Comparison of ENCODE assay signal across 25 mouse cellular contexts in the genomic region with DNA sequence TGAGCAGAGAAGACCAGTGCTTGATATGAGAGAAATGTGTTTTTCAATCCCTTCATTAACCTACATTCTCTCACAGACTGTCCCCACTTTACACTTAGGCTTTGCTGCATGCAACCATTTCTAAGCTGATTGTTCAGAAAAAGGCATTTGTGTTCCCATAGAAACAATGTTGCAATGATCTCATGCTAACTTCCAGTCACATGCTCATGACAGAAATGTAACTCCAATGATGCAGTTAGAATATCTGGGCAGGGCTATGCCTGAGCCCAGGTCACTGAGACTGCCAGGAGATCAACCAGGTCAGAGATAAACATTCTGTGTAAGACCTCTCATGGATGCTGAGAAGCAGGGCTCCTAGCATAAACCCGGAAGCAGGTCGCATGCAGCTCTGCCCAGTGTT.
"Had no signal": no experiment of that assay in that cellular context is flagged by ENCODE, and none has a peak within 500 bp of the region (broad histone marks: within the 10 kb centered on the region; RNA-seq: fewer than 3 reads in every experiment).

No protein-coding gene starts in this region.

- DNase-seq: gastrocnemius, adult 2 months; gastrocnemius, postnatal 10 days; gastrocnemius, postnatal 25 days; heart, adult 2 months; heart, postnatal 10 days; heart, postnatal 4 days; kidney, adult 18-20 months; kidney, adult 8-10 months; kidney, postnatal 10 days; kidney, postnatal 25 days; kidney, postnatal 4 days had no signal

- H3K36me3 ChIP-seq: heart, embryonic 10.5 days; heart, embryonic 12.5 days; hindbrain, embryonic 10.5 days; hindbrain, embryonic 12.5 days; intestine, embryonic 15.5 days; limb, embryonic 13.5 days; limb, embryonic 15.5 days; liver, embryonic 12.5 days had no signal

- H3K4me2 ChIP-seq: heart, embryonic 12.5 days; hindbrain, embryonic 12.5 days; hindbrain, embryonic 14.5 days; intestine, embryonic 15.5 days; limb, embryonic 13.5 days; limb, embryonic 15.5 days; liver, embryonic 12.5 days had no signal

- H3K27ac ChIP-seq: gastrocnemius, adult 2 months; heart, adult 2 months; heart, embryonic 10.5 days; hindbrain, embryonic 10.5 days; hindbrain, embryonic 12.5 days; hindbrain, embryonic 14.5 days; intestine, embryonic 15.5 days; layer of hippocampus, adult 2 months; left cerebral cortex, adult 2 months; limb, embryonic 13.5 days; limb, embryonic 15.5 days; liver, embryonic 12.5 days; liver, embryonic 14.5 days had no signal

- H3K4me1 ChIP-seq: heart, embryonic 12.5 days; hindbrain, embryonic 10.5 days; hindbrain, embryonic 12.5 days; intestine, embryonic 15.5 days; limb, embryonic 13.5 days; limb, embryonic 15.5 days; liver, embryonic 12.5 days had no signal

- H3K4me3 ChIP-seq: gastrocnemius, adult 2 months; heart, adult 2 months; heart, embryonic 10.5 days; heart, embryonic 12.5 days; hindbrain, embryonic 10.5 days; hindbrain, embryonic 12.5 days; intestine, embryonic 15.5 days; layer of hippocampus, adult 2 months; left cerebral cortex, adult 2 months; limb, embryonic 13.5 days; limb, embryonic 15.5 days; liver, embryonic 12.5 days had no signal

- ATAC-seq: inflammation-experienced regulatory T-cells, adult 6 months; intestine, embryonic 15.5 days; intestine, postnatal 0 days; liver, embryonic 12.5 days had no signal

- H3K9ac ChIP-seq: heart, embryonic 12.5 days; hindbrain, embryonic 12.5 days; hindbrain, embryonic 14.5 days; intestine, embryonic 15.5 days; limb, embryonic 13.5 days; limb, embryonic 15.5 days; liver, embryonic 12.5 days; liver, embryonic 14.5 days had no signal

- H3K9me3 ChIP-seq: heart, embryonic 10.5 days; heart, embryonic 12.5 days; hindbrain, embryonic 10.5 days; hindbrain, embryonic 12.5 days; intestine, embryonic 15.5 days; limb, embryonic 13.5 days; limb, embryonic 15.5 days; liver, embryonic 12.5 days had no signal

- H3K27me3 ChIP-seq: heart, embryonic 12.5 days; hindbrain, embryonic 12.5 days; intestine, embryonic 15.5 days; limb, embryonic 13.5 days; limb, embryonic 15.5 days; liver, embryonic 12.5 days had no signal
